ENCODE assay signal across 9 mouse cellular contexts in the genomic region with DNA sequence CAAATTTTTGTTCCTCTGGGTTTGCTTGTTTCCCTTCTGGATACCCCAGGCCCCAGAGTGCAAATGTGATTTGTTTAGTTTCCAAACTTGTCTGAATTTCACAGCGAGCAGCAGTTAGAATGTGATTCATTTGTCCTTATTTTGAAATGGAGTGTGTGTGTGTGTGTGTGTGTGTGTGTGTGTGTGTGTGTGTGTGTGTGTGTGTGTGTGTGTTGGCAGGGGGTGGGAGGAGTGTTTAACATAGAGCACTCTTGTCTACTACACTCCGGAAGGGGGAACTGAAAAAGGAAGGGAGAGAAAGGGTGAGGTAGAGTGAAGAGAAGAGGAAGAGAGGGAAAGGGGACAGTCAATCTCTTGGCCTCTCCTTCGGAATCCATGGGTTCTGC. TPM values are rescaled to one million over a fixed set of nuclear protein-coding genes. Genes with fewer than 3 reads are reported as not detected.
DNase-seq lines count a peak whose midpoint lies in the region; ATAC-seq and TF ChIP-seq lines count a peak whose summit lies in the region.
"Had no signal": no experiment of that assay in that cellular context is flagged by ENCODE, and none has a peak within 500 bp of the region (broad histone marks: within the 10 kb centered on the region; RNA-seq: fewer than 3 reads in every experiment).

No protein-coding gene starts in this region.

- TF ChIP-seq CTCF in kidney, postnatal 0 days (IDR thresholded peaks at IDR 0.05; ENCODE audit: low read depth): no peak

- no peak overlapping the region for H3K4me3 ChIP-seq in kidney, postnatal 0 days (replicated peaks; ENCODE audit: low read depth, low read length)
- H3K4me3 ChIP-seq in embryonic facial prominence, embryonic 11.5 days (ENCODE audit: low read depth, low read length): no peak overlapping the region; the same call in 1 of the 2 replicates
- H3K4me3 ChIP-seq in intestine, embryonic 15.5 days (replicated peaks): 0 out of 2 replicates have a peak overlapping the region, but pooled peaks have one; percentile 50

- H3K4me1 ChIP-seq in kidney, postnatal 0 days (replicated peaks; ENCODE audit: insufficient read depth, low read length): peaks cover 7% of the 10 kb centered on the region
- no peaks in the 10 kb centered on the region for H3K4me1 ChIP-seq in embryonic facial prominence, embryonic 11.5 days (ENCODE audit: control insufficient read depth, insufficient read depth, low read length)
- H3K4me1 ChIP-seq in intestine, embryonic 15.5 days (replicated peaks): peaks cover 12% of the 10 kb centered on the region

- H3K36me3 ChIP-seq in kidney, postnatal 0 days (ENCODE audit: insufficient read depth, low read length): no peaks in the 10 kb centered on the region
- H3K36me3 ChIP-seq in embryonic facial prominence, embryonic 11.5 days (replicated peaks; ENCODE audit: control insufficient read depth, insufficient read depth, low read depth, low read length): no peaks in the 10 kb centered on the region
- H3K36me3 ChIP-seq in intestine, embryonic 15.5 days: no peaks in the 10 kb centered on the region

- DNase-seq in kidney, postnatal 0 days (ENCODE audit: low spot score): no peak
- no peak for DNase-seq in kidney, postnatal 25 days
- no peak for DNase-seq in embryonic facial prominence, embryonic 11.5 days (ENCODE audit: low spot score)
- DNase-seq in naive thymus-derived CD4-positive, alpha-beta T cell, adult 2 months (ENCODE audit: low read depth): peak; percentile 25
- no peak for DNase-seq in gastrocnemius, adult 18-20 months (ENCODE audit: low spot score)
- no peak for DNase-seq in cerebellum, postnatal 25 days
- no peak for DNase-seq in layer of hippocampus, adult 11-12 months (ENCODE audit: low spot score)

- H3K9ac ChIP-seq in kidney, postnatal 0 days (ENCODE audit: low read depth, low read length): no peak overlapping the region
- H3K9ac ChIP-seq in embryonic facial prominence, embryonic 11.5 days (replicated peaks; ENCODE audit: low read length): no peak overlapping the region; the same call in 1 of the 2 replicates
- H3K9ac ChIP-seq in intestine, embryonic 15.5 days: no peak overlapping the region

- H3K27me3 ChIP-seq in kidney, postnatal 0 days (ENCODE audit: insufficient read depth, low read length): no peaks in the 10 kb centered on the region
- H3K27me3 ChIP-seq in embryonic facial prominence, embryonic 11.5 days (ENCODE audit: control insufficient read depth, insufficient read depth, low read length): no peaks in the 10 kb centered on the region
- H3K27me3 ChIP-seq in intestine, embryonic 15.5 days (replicated peaks): no peaks in the 10 kb centered on the region

- WGBS in kidney, postnatal 0 days: 19% methylated on average over 3 of the region's 3 CpGs
- 37% methylated on average over 3 of the region's 3 CpGs for WGBS in embryonic facial prominence, embryonic 11.5 days
- 29% methylated on average over 3 of the region's 3 CpGs for WGBS in intestine, embryonic 15.5 days

- H3K4me2 ChIP-seq in kidney, postnatal 0 days (ENCODE audit: low read length): peak overlapping the region; percentile 90
- H3K4me2 ChIP-seq in embryonic facial prominence, embryonic 11.5 days (ENCODE audit: low read depth, low read length): peak overlapping the region; percentile 93
- H3K4me2 ChIP-seq in intestine, embryonic 15.5 days (replicated peaks): peak overlapping the region; percentile 96

- H3K27ac ChIP-seq in kidney, postnatal 0 days: no peak overlapping the region
- H3K27ac ChIP-seq in embryonic facial prominence, embryonic 11.5 days (replicated peaks; ENCODE audit: low read depth, low read length): no peak overlapping the region
- no peak overlapping the region for H3K27ac ChIP-seq in intestine, embryonic 15.5 days

- H3K9me3 ChIP-seq in kidney, postnatal 0 days (replicated peaks; ENCODE audit: low read length): no peaks in the 10 kb centered on the region
- H3K9me3 ChIP-seq in embryonic facial prominence, embryonic 11.5 days (replicated peaks; ENCODE audit: control insufficient read depth, low read length): no peaks in the 10 kb centered on the region
- no peaks in the 10 kb centered on the region for H3K9me3 ChIP-seq in intestine, embryonic 15.5 days
- H3K9me3 ChIP-seq: megakaryocyte, embryonic 14.5 days had no signal

- ATAC-seq in kidney, postnatal 0 days (replicated peaks; ENCODE audit: low FRiP score, low read depth): no peak
- ATAC-seq in embryonic facial prominence, embryonic 11.5 days (replicated peaks; ENCODE audit: insufficient number of reproducible peaks, low FRiP score, low TSS enrichment, low read depth): no peak
- no peak for ATAC-seq in intestine, embryonic 15.5 days

RNA-seq across cellular contexts. Expression of gene Nim1k, which starts 1.1 kb away (rescaled TPM):
- 1.2 and 1.3 TPM in 2 replicates for polyA plus RNA-seq in kidney, postnatal 0 days (2015; fragmentation: Nextera tagmentation; extraction: Ambion mirVana)
- 1.5 and 1.6 TPM in 2 replicates for polyA plus RNA-seq in embryonic facial prominence, embryonic 11.5 days (2014; fragmentation: Nextera tagmentation; extraction: Ambion mirVana)
- polyA plus RNA-seq in intestine, embryonic 15.5 days (2015; fragmentation: Nextera tagmentation; extraction: Ambion mirVana): 0.54 and 0.63 TPM in 2 replicates
- 1 to 10 TPM; 1.3 to 1.6 TPM for total RNA-seq in gastrocnemius, adult 18-20 months (2021)

RNA-seq across cellular contexts. Expression of gene Zfp131, which starts 36.1 kb away (rescaled TPM):
- 27.6 and 29.7 TPM in 2 replicates for polyA plus RNA-seq in kidney, postnatal 0 days (2015; fragmentation: Nextera tagmentation; extraction: Ambion mirVana)
- 46.6 and 46.7 TPM in 2 replicates for polyA plus RNA-seq in embryonic facial prominence, embryonic 11.5 days (2014; fragmentation: Nextera tagmentation; extraction: Ambion mirVana)
- 25.3 and 30.0 TPM in 2 replicates for polyA plus RNA-seq in intestine, embryonic 15.5 days (2015; fragmentation: Nextera tagmentation; extraction: Ambion mirVana)
- 10 to 100 TPM; 19.4 to 20.5 TPM for total RNA-seq in gastrocnemius, adult 18-20 months (2021)
